Mouse (Mus musculus) olfactory bulb, adult 2 months (tissue): ENCODE measurements around the gene Cradd. TPM values are rescaled to one million over a fixed set of nuclear protein-coding genes. Genes with fewer than 3 reads are reported as not detected.

Experiments
- H3K27ac ChIP-seq: fragments of 200-500 bp; 2 replicates; pipeline ENCODE4 v1.5.1; 2012; ENCODE audit warnings: low read depth, low read length; ENCODE audit not compliant: insufficient read depth
- H3K4me1 ChIP-seq: fragments of 200-500 bp; 2 replicates; pipeline ENCODE4 v1.6.1; 2012; ENCODE audit warnings: low read length; ENCODE audit not compliant: control insufficient read depth, insufficient read depth
- H3K4me3 ChIP-seq: fragments of 200-500 bp; 2 replicates; pipeline ENCODE4 v1.5.1; 2012; ENCODE audit warnings: mild to moderate bottlenecking, low read depth, low read length, moderate library complexity; ENCODE audit not compliant: insufficient read depth
- CTCF ChIP-seq: fragments of 200-500 bp; IDR thresholded peaks from 2 replicates; pipeline ENCODE4 v1.5.1; 2012; ENCODE audit warnings: low read depth, mild to moderate bottlenecking, low read length, moderate library complexity; ENCODE audit not compliant: insufficient read depth
- POLR2A ChIP-seq: fragments of 200-500 bp; IDR thresholded peaks from 2 replicates; pipeline ENCODE4 v1.6.1; 2012; ENCODE audit warnings: mild to moderate bottlenecking, low read depth, low read length, moderate library complexity; ENCODE audit not compliant: insufficient read depth
- WGBS: fragments of 180-500 bp; shearing (Covaris S2); methylation state at CpG from one replicate; pipeline ENCODE4 v1.1.7; 2018; 5-methylcytosine and 5-hydroxymethylcytosine counted together
- polyA plus RNA-seq: library from polyadenylated mRNA; stranded (reverse); fragments of >200 nt; gene quantifications from 2 replicates; pipeline ENCODE4 v1.2.4, GENCODE M21; 2012; ENCODE audit warnings: low replicate concordance; ENCODE audit not compliant: missing spikeins, insufficient read depth, insufficient read length

The Cradd gene
- polyA plus RNA-seq, 1 experiment: not detected

DNA sequence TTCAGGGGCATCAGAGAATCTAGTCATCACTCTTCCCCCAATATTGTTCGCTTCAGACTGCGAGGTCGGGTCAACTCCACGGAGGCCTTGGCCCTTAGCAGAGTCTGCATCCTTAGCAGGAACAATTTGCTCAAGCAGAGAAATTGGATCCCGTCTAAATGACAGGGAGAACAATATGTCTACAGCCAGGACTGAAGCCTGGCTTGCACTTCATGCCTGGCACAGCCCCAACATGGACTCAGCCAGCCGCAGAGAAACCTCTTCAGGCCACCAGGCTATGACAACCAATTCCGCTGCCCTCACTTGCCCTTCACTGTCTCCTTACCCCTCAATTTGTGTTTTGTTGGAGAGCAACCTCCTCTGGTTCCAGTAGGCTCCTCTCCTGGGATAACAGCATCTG, 123.6 kb downstream of the Cradd start:
- TF ChIP-seq POLR2A: no peak
- no peak for TF ChIP-seq CTCF
- H3K4me3 ChIP-seq: no peak overlapping the region
- WGBS: 68% methylated on average over 7 of the region's 7 CpGs
- peaks cover 3% of the 10 kb centered on the region; the same call in 1 of the 2 replicates for H3K4me1 ChIP-seq
- H3K27ac ChIP-seq: no peak overlapping the region

DNA sequence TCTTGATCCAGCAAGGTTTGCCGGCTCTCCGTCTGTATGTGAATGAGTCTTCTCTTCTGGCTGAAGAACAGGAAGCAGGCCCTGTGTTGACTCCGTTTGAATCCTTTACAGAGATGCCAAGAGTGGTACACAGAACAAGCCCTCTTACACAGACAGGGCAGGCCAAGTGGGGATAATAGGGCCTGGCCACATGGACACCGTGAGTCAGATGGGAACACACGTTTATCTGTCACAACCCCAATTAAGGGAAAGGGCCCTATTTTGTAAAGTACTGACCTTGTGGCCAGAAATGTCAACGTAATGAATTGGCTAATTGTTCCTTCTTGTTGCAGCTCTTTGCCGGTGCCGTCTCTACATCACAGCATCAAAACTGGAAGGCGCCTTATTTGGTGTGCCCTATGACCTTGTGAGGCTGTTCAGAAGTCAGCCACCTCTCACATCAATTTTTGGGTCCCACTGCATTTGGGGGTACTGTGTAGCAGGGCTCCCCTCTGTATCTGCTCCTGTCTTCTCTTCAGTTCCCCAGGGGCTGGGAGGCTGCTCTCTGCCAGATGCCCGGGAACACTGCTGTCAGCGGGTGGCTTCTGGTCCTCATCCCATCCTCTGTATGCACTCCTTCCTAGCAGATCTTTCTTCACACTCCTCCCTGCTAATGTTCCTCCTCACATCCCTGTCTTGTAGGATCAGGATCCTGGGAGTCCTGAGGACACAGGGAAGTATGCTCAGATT, 124.2 kb downstream of the Cradd start:
- no peak for TF ChIP-seq CTCF
- no peak for TF ChIP-seq POLR2A
- H3K27ac ChIP-seq: no peak overlapping the region
- WGBS: 61% methylated on average over 11 of the region's 11 CpGs
- H3K4me3 ChIP-seq: no peak overlapping the region
- peaks cover 3% of the 10 kb centered on the region; the same call in 1 of the 2 replicates for H3K4me1 ChIP-seq

DNA sequence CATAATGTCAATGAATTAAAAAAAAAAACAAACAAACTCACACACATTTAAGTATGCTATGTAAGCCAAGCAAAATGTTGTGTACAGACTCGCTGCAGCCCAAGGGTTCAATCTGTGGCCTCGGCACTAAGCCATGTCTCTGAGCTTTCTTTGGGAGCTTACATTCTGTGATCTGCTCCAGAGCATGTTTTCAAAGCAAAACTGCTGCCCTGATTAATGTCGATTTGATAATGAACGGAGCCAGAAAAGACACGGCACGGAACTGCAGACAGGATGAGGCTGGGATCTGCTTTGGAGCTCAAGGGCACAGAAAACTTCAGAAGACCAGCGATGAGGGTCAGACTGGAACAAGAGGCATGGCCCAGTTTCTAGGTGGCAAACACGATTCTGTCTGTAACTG, 126.6 kb downstream of the Cradd start:
- peaks cover 6% of the 10 kb centered on the region; the same call in 1 of the 2 replicates for H3K4me1 ChIP-seq
- TF ChIP-seq POLR2A: no peak
- no peak for TF ChIP-seq CTCF
- no peak overlapping the region for H3K4me3 ChIP-seq
- WGBS: 71% methylated on average over 8 of the region's 8 CpGs
- no peak overlapping the region for H3K27ac ChIP-seq

DNA sequence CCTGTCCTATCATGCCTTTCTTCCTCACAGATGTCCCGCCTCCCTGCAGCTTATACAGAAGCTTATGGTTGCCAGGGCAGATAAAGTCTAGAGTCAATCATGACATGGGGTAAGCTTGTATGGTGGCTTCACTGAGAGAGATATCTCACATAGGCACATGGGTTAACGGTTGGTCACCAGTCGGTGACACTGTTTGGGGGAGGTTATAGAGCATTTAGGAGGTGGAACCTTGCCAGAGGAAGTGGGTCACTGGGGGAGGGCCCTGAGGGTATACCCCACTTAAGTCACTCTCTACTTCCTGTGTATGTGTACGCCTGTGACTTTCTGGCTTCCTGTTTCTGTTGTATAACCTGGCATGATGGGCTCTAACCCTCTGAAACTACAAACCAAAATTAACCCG, 128.2 kb downstream of the Cradd start:
- no peak overlapping the region for H3K27ac ChIP-seq
- TF ChIP-seq CTCF: no peak
- no peak for TF ChIP-seq POLR2A
- WGBS: 96% methylated on average over 5 of the region's 5 CpGs
- peaks cover 10% of the 10 kb centered on the region; the same call in 1 of the 2 replicates for H3K4me1 ChIP-seq
- H3K4me3 ChIP-seq: no peak overlapping the region

DNA sequence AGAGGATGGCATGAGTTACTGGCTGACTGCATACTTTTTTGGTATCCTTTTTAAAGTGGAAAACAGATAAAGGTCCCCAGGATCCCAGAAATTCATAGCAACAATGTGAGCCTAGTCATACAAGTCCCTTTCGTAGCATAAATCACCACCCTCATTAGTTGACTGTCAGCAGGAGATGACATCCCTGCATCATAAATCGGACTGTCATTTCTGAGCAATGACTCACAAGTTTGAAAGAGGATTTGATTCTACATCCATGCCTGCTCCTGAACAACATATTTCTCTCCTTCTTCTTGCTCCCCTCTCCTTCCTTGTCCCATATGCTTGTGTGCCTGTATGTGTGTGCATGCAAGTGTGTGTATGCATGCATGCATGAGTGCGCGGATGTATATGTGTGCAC, 129.2 kb downstream of the Cradd start:
- H3K4me1 ChIP-seq: 0 out of 2 replicates have a peak, but pooled peaks cover 7% of the 10 kb centered on the region
- H3K27ac ChIP-seq: no peak overlapping the region
- WGBS: 97% methylated on average over 4 of the region's 4 CpGs
- TF ChIP-seq POLR2A: no peak
- TF ChIP-seq CTCF: no peak
- no peak overlapping the region for H3K4me3 ChIP-seq

DNA sequence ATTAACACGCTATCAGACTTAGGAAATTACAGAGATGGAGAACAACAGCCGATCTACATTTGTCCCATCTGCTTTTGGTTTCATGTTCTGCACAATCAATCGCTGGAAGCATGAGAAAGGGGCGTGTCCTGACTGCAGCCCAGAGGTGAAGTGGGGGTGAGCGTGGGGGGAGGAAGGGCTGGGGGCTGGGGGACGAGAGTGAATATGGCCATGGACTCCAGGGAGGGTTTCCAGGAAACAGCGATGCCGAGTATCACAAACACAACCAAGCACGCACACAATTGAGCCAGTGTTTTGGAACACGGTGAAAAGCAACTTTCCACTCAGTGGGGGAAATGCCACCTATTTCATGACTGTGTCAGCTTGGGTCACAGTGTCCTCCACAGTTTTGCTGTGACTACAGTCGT, 130.1 kb downstream of the Cradd start:
- 57% methylated on average over 11 of the region's 11 CpGs for WGBS
- H3K4me3 ChIP-seq: no peak overlapping the region
- H3K27ac ChIP-seq: no peak overlapping the region

DNA sequence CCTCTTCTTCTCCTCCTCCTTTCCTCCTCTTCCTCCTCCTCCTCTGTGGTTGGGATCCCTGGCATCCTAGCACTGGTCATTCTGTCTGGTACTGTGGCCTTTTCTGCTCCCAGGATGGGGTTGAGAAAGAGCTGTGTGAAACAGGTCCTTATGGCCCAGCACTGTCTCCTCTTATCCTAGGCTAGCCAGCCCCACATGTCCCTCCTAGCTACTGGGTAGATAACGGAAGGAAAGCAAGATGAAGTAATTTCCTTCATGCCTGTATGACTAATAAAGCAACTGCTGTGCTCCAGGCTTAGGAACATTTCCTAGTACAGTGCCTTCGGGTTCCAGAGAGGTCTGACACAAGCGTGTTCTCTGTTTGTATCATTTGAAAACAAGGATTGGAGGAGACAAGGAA, 132.1 kb downstream of the Cradd start:
- WGBS: 57% methylated on average over 3 of the region's 3 CpGs
- TF ChIP-seq CTCF (no peak), POLR2A (no peak)
- no peak overlapping the region for H3K4me3 ChIP-seq
- no peak overlapping the region for H3K27ac ChIP-seq
- H3K4me1 ChIP-seq: 0 out of 2 replicates have a peak, but pooled peaks cover 7% of the 10 kb centered on the region

More for the DNA sequence above, 130.1 kb downstream of the Cradd start:
- 0 out of 2 replicates have a peak, but pooled peaks cover 7% of the 10 kb centered on the region for H3K4me1 ChIP-seq
- no peak for TF ChIP-seq POLR2A
- TF ChIP-seq CTCF: no peak

DNA sequence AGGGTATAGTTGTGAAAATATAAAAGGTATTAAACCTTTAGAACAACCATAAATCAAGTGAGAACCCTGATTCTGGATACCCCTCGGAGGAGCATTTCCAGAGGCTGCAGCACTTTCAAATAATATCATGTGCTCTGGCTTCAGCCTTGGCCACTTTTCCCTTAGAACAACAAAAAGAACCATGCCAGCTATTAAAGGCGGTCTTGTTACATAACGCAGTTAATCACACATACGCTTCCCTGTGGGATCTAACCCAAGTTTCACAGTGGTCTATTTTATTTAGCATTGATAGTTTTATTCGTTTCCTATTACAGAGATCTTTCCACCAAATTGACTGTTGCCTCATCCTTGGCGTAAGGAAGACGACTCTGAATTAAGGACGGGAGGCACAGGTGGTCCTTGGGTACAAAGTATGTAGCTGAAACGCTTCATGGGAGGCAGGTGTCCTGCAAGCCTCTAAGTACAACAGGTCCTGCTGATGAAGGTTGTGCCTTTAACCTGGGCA, 132.7 kb downstream of the Cradd start:
- H3K4me1 ChIP-seq: 0 out of 2 replicates have a peak, but pooled peaks cover 7% of the 10 kb centered on the region
- no peak overlapping the region for H3K4me3 ChIP-seq
- WGBS: 65% methylated on average over 9 of the region's 9 CpGs
- TF ChIP-seq CTCF: no peak
- TF ChIP-seq POLR2A: no peak
- H3K27ac ChIP-seq: no peak overlapping the region

DNA sequence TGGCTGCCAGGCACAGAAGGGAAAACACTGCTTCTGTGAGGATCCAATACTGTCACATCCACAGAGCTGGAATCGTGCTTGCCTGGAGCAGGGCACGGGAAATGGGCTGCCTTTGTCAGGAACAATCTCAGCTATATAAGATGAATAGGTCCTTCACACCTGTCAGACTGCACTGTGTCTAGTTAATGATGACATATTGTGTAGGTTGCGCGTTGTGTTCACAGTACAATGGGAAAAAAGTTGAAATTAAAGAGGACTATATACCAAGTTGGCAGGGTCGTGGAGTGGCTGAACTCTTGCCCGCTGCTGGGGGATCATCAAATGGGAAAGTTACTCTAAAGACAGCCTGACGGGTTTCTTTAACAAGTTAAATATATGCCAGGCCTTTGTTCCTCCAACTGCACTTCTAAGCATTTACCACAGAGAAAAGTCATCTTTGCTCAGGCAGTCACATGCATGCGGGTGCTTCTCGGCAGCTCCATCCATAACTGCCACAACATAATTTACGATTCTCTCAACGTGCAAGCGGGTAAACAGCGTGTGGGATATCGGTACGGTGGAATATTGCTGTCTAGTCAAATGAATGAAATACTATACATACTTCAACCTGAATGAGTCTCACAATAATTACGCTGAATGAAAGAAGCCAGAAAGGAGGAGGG, 134.3 kb downstream of the Cradd start:
- Histone ChIP-seq H3K4me3 (no peak overlapping the region), H3K27ac (no peak overlapping the region), H3K4me1 (0 out of 2 replicates have a peak, but pooled peaks cover 7% of the 10 kb centered on the region)
- WGBS: 96% methylated on average over 16 of the region's 16 CpGs
- TF ChIP-seq CTCF (no peak), POLR2A (no peak)
